Mouse (Mus musculus) ovary, adult 18-20 months (tissue): ENCODE measurements around the gene 4921511M17Rik.
"Not testable (repeated sequence)": the region's sequence is repeated elsewhere in the genome, so short reads cannot be mapped to it uniquely, and the experiment has no call there.

Experiments
- DNase-seq: peaks from one replicate; pipeline ENCODE4 v3.0.0; 2022; ENCODE audit warnings: low spot score, mixed read lengths

The 4921511M17Rik gene

DNA sequence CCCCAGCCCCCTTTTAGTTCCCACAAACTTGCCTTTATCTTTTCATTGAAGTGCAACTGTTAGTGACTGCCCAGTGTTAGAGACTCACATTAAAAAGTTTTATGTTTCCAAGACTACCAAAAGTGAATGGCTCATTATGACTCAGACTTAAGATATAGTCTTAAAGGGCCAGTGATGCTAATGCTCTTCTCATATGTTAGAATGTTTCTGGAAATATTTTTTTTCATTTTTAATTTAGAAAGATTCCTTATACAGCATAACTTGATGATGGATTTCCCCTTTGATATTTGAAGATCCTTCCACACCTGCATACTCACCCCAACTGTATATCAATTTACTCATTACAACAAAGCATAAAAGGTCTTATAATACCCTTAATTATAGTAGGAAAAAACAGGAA is at the start of gene 4921511M17Rik:
Gene 4921511M17Rik (minus strand): TSS at position 101 of the 400 bp plus-strand sequence.
- DNase-seq: not testable (repeated sequence)

DNA sequence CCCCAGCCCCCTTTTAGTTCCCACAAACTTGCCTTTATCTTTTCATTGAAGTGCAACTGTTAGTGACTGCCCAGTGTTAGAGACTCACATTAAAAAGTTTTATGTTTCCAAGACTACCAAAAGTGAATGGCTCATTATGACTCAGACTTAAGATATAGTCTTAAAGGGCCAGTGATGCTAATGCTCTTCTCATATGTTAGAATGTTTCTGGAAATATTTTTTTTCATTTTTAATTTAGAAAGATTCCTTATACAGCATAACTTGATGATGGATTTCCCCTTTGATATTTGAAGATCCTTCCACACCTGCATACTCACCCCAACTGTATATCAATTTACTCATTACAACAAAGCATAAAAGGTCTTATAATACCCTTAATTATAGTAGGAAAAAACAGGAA is 21.3 kb upstream of the 4921511M17Rik start, which contains the start of gene Gm10057:
Gene Gm10057 (minus strand): TSS at position 101 of the 400 bp plus-strand sequence.
- not testable (repeated sequence) for DNase-seq

DNA sequence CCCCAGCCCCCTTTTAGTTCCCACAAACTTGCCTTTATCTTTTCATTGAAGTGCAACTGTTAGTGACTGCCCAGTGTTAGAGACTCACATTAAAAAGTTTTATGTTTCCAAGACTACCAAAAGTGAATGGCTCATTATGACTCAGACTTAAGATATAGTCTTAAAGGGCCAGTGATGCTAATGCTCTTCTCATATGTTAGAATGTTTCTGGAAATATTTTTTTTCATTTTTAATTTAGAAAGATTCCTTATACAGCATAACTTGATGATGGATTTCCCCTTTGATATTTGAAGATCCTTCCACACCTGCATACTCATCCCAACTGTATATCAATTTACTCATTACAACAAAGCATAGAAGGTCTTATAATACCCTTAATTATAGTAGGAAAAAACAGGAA is 21.1 kb downstream of the 4921511M17Rik start, which contains the start of gene Samt1:
Gene Samt1 (minus strand): TSS at position 101 of the 400 bp plus-strand sequence.
- DNase-seq: not testable (repeated sequence)

DNA sequence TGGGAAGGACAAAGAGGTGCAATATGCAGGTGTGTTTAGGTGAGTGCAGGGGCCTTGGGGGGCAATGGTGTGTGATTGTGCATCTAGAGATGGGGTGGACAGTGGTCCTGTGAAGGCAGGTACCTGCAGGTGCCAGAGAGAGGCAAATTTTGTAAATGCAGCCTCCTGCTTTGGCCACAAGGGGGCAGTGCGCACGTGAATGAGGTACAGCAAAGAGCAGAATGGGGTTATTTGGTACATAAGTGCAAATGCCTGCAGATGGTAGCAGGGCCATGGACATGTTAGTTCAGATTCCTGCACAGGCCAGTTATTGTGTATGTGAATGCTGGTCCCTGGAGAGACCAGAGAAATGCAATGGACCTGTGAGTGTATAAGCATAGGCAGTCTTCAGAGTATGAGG is 56.7 kb downstream of the 4921511M17Rik start:
- DNase-seq: not testable (repeated sequence)

DNA sequence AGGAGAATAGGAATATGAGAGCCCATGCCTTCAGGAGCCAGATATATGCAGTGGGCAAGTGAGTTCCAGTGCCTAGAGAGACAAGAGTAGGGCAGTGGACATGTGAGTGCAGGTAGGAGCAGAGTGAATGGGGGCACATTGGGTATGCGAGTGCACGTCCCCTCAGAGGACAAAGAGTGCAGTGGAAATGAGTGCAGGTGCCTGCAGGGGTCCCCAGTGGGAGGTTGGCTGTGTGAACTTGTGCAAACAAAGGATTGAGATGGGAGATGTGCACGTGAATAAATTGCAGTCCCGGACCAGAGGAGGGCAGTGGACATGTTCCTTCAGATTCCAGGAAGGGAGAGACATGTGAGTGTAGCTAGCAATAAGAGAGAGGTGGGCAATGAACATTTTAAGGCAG is 57.2 kb downstream of the 4921511M17Rik start:
- not testable (repeated sequence) for DNase-seq

- DNase-seq: no peak
Observed at GRCm38 (mm10) chrX:153974450-153974849, 59.2 kb downstream of the 4921511M17Rik start.
